Mouse (Mus musculus) limb, embryonic 11.5 days (tissue): ENCODE results near the gene Sox9. TPM values are rescaled to one million over a fixed set of nuclear protein-coding genes. Genes with fewer than 3 reads are reported as not detected.

Experiments
- ATAC-seq: fragments of 200-750 bp; cut with Nextera tagmentation; 2 replicates; pipeline ENCODE4 v1.8.0; 2017; ENCODE audit warnings: low read depth; ENCODE audit not compliant: insufficient number of reproducible peaks, low FRiP score, low TSS enrichment
- DNase-seq: peaks from one replicate; pipeline ENCODE4 v3.0.0-alpha.2; 2015; ENCODE audit warnings: low spot score
- H3K27ac ChIP-seq: fragments of 300-500 bp; sonication (generic); replicated peaks from 2 replicates; pipeline ENCODE4 v1.5.1; 2014; ENCODE audit warnings: low read depth, mild to moderate bottlenecking, low read length
- H3K27me3 ChIP-seq: fragments of 300-500 bp; sonication (generic); 2 replicates; pipeline ENCODE4 v1.6.1; 2014; ENCODE audit warnings: mild to moderate bottlenecking, low read length, mixed read lengths; ENCODE audit not compliant: control insufficient read depth, insufficient read depth
- H3K36me3 ChIP-seq: fragments of 300-500 bp; sonication (generic); 2 replicates; pipeline ENCODE4 v1.6.1; 2014; ENCODE audit warnings: mild to moderate bottlenecking, low read length, moderate library complexity, mixed read lengths; ENCODE audit not compliant: control insufficient read depth, insufficient read depth
- H3K4me1 ChIP-seq: fragments of 300-500 bp; sonication (generic); 2 replicates; pipeline ENCODE4 v1.6.1; 2014; ENCODE audit warnings: low read length, mixed read lengths; ENCODE audit not compliant: control insufficient read depth, insufficient read depth
- H3K4me2 ChIP-seq: fragments of 300-500 bp; sonication (generic); 2 replicates; pipeline ENCODE4 v1.6.1; 2014; ENCODE audit warnings: low read depth, mild to moderate bottlenecking, moderate library complexity; ENCODE audit not compliant: severe bottlenecking
- H3K4me3 ChIP-seq: fragments of 300-500 bp; sonication (generic); 2 replicates; pipeline ENCODE4 v1.5.1; 2014; ENCODE audit warnings: low read depth, low read length
- H3K9ac ChIP-seq: fragments of 300-500 bp; sonication (generic); 2 replicates; pipeline ENCODE4 v1.6.1; 2014; ENCODE audit warnings: mild to moderate bottlenecking, low read length
- H3K9me3 ChIP-seq: fragments of 300-500 bp; sonication (generic); 2 replicates; pipeline ENCODE4 v1.6.1; 2016; ENCODE audit warnings: low read length; ENCODE audit not compliant: control insufficient read depth
- WGBS: fragments of 180-500 bp; shearing (Covaris S2); extraction: QIAGEN DNeasy Blood & Tissue Kit; methylation state at CpG from one replicate; pipeline ENCODE4 v1.1.7; 2014; 5-methylcytosine and 5-hydroxymethylcytosine counted together
- polyA plus RNA-seq: library from polyadenylated mRNA; unstranded; fragments of >200 nt; fragmentation: Nextera tagmentation; extraction: Ambion mirVana; gene quantifications from 2 replicates; pipeline ENCODE4 v1.2.1, GENCODE M21; 2014

Sox9 gene
- polyA plus RNA-seq, 1 experiment from 2014 or later = 215 TPM

DNA sequence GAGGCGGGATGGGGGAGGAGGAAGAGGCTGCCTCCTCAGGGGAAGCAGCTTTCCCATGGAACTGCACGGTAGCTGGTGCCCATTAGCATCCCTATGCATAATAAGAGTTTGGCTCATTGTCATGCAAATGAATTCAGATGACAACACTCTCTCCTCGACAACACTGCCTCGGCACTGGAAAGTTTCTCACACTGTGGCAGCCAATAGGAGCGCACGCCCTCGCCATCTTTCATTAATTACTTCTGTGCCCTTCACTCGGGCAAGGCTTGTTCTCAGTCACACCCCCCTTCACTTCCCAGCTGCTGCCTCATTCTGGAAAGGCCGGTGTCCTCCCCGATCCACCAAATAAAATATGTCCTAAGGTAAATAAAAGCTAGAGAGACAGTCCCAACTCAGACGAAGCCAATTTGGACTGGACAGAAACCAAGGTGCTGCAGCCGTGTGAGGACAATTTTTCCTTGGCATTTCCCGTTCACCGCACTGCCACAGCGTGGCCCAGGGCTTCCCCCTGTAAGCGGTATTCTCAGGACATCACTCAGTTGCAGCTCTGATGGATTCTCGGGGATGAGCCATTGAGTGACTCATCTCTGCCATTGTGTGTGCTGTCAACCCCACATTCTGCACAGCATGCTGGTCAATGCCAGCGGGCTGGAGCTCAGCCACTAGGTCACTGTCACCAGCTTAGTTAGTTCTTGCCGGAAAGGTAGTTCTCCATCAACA is 29.3 kb downstream of the Sox9 start:
- ATAC-seq (no peak), DNase-seq (peak; percentile 49)
- Histone ChIP-seq H3K27ac (no peak overlapping the region), H3K4me2 (peak overlapping the region; percentile 51), H3K4me1 (peaks cover 11% of the 10 kb centered on the region), H3K36me3 (no peaks in the 10 kb centered on the region), H3K9me3 (no peaks in the 10 kb centered on the region), H3K4me3 (peak overlapping the region; percentile 22), H3K27me3 (no peaks in the 10 kb centered on the region), H3K9ac (no peak overlapping the region)
- WGBS = 7% methylated on average over 19 of the region's 19 CpGs

DNA sequence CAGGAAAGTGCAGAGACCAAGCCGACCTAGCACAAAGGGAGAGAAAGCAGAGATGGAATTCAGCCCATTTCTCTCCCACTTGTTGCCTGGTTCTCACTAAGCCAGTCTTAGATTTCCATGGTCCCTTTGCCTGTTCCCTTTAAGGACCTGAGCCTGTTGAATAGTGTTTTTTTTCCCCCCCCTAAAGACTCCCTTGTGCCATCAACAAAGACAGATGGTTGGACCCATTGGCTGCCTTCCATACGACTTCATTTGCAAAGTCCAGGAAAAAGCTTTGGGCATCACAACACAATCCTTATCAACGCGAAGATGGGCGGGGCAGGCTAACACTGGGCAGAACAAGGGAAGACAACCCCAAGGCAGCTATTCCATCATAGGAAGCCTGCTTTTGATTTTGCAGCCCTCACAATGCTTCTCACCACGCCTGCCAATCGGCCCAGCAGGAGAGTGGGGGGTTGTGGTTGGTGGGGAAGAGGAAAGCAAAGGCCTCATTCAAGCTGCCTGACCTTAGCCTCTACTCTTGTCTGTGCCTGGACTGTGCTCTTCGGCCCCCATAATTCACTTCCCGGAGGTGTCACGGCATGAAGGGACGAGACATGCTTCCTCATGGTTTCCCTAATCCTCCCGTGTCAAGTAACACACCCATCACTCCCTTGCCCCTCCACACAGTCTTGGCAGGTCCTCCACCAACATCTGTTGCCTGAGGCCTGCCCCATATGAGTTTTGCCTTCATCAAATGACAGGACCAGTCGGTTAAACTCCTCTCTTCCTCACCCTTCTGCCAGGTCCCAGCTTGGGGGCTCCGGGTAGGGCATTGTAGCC is 36.0 kb downstream of the Sox9 start:
- H3K36me3 ChIP-seq = no peaks in the 10 kb centered on the region
- no peaks in the 10 kb centered on the region for H3K27me3 ChIP-seq
- no peaks in the 10 kb centered on the region for H3K4me1 ChIP-seq
- ATAC-seq (no peak), DNase-seq (no peak)
- H3K9ac ChIP-seq = no peak overlapping the region
- H3K4me2 ChIP-seq = no peak overlapping the region
- no peak overlapping the region for H3K4me3 ChIP-seq
- no peak overlapping the region for H3K27ac ChIP-seq
- no peaks in the 10 kb centered on the region for H3K9me3 ChIP-seq
- 43% methylated on average over 14 of the region's 14 CpGs for WGBS

DNA sequence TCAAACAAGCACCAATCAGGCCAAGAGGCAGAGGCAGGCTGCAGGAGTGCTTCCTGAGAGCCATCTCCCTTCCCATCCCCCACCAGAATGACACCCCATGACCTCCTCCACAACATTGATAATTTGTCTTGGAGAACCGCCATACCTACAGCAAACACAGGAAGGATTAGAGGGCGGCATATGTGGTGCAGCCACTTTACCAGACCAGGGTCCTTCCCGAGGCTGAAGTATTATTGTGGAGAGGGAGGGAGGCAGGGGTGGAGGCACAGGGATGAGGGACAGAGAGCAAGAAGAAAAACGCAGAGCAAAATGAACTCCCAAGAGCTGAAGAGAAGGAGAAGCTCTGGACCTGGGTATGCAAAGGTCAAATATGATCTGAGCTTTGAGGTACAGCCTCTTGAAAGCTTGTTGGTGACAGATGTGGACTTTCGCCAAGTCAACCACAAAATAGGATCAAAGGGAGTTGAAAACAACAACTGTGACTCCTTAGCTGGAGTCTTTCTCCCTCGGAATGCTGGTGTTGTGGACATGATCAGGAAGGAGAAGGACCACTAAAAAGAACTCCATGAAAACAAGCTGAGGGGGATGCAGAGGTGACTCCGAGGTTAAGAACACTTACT is 36.7 kb downstream of the Sox9 start:
- WGBS = 54% methylated on average over 7 of the region's 7 CpGs
- ATAC-seq = no peak

DNA sequence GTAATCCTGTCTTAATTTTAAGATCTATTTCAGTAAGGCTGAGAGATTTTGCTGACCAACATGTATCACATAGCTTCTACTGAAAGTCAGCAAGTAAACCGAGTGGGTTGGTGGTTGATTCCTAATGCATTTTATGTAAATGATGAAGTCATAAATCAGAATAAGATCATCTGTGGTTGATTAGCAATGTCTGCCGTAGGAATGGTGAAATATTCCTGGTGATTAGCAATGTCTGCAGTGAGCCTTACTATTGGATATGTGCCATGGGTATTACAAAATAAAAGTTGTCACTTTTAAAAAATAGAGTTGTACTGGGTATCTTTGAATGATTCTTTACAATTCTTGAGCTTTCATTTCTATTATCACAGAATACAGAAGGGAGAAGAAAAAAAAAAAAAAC is 39.5 kb downstream of the Sox9 start:
- no peak overlapping the region for H3K4me3 ChIP-seq
- ATAC-seq (no peak), DNase-seq (no peak)
- no peak overlapping the region for H3K27ac ChIP-seq
- H3K9me3 ChIP-seq = no peaks in the 10 kb centered on the region
- H3K27me3 ChIP-seq = no peaks in the 10 kb centered on the region
- H3K9ac ChIP-seq = no peak overlapping the region
- H3K36me3 ChIP-seq = no peaks in the 10 kb centered on the region
- no peak overlapping the region for H3K4me2 ChIP-seq
- no peaks in the 10 kb centered on the region for H3K4me1 ChIP-seq
- WGBS = 54% methylated on average over 2 of the region's 2 CpGs

More for the DNA sequence above, 36.7 kb downstream of the Sox9 start:
- H3K4me2 ChIP-seq = no peak overlapping the region
- no peaks in the 10 kb centered on the region for H3K36me3 ChIP-seq
- no peaks in the 10 kb centered on the region for H3K27me3 ChIP-seq
- no peak for DNase-seq
- no peak overlapping the region for H3K27ac ChIP-seq
- H3K4me3 ChIP-seq = no peak overlapping the region
- H3K9me3 ChIP-seq = no peaks in the 10 kb centered on the region
- no peak overlapping the region for H3K9ac ChIP-seq
- H3K4me1 ChIP-seq = no peaks in the 10 kb centered on the region

DNA sequence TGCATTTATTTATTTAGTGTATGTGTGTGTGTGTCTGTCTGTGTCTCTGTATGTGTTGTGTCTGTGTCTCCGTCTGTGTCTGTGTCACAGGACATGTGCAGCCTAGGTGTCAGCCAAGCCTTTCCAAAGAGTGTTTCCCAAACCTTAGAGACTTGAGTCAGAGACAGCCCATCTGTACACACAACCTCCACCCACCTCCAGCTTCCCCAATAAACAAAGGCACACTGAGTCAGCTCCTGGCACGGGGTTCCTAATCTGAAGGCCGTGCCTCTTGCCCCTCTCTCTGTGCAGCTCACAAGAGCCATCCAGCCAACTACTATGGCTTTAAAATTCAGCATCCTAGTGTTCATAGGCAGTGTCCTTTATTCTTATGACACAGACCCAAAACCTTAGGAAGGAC is 42.1 kb downstream of the Sox9 start:
- Histone ChIP-seq H3K9me3 (no peaks in the 10 kb centered on the region), H3K36me3 (no peaks in the 10 kb centered on the region), H3K4me1 (0 out of 2 replicates have a peak, but pooled peaks cover 3% of the 10 kb centered on the region), H3K27ac (no peak overlapping the region), H3K4me3 (no peak overlapping the region), H3K27me3 (no peaks in the 10 kb centered on the region), H3K4me2 (no peak overlapping the region), H3K9ac (no peak overlapping the region)
- DNase-seq = no peak
- ATAC-seq = no peak
- 43% methylated on average over 3 of the region's 3 CpGs for WGBS

DNA sequence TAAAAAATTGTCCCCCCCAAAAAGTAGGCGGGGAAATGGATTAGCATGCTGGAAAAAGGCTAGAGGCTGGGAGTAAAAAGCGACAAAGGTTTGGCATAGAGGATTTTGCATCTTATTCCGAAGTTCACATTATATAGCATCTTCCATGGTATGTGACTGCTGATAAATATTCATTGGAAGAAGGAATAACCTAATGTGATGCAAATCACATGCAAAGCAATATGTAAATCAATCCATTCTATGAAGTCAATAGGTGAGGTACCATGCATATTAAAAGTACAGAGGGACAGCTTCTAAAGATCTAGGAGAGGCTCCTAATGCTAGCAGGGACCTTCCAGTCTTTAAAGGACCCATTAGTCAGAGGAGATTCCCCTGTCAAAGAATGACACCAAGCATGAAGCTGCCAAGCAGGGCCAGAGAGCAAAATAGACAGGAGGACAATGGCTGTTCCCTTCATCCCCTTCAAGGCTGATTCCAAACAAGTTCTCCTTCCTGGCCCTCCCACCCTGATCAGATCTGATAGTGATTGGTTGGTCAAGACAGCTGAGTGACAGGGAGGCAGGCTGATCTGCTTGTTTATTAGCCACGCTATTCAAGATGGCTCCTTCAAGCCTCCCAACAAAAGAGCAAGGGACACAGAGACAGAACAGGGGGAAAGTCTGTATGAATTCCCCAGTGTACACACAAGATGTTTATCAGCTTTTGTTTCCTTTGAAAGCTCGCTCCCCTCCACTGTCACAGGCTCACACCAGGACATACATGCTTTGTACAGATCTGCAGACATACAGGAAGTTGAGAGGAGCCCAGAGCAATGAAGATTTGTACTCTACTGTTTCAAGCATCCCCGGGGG is 44.4 kb downstream of the Sox9 start:
- DNase-seq (no peak), ATAC-seq (no peak)
- WGBS = 73% methylated on average over 6 of the region's 6 CpGs

DNA sequence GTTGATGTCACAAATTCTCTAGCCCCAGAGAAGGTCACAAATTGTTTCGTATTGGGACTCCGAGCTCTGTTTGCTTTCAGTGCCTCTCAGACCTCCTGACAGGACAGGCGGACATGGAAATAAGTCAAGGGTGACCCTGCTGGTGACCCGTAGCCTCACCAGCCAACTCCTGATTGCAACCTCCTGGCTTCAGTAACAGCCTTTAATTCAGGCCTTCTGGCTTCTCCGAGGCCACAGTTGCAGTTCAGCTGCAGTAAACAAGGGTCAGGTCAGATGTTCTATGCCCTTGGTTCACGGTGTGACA is 45.0 kb downstream of the Sox9 start:
- Histone ChIP-seq H3K4me1 (0 out of 2 replicates have a peak, but pooled peaks cover 3% of the 10 kb centered on the region), H3K36me3 (no peaks in the 10 kb centered on the region), H3K9ac (no peak overlapping the region), H3K27me3 (no peaks in the 10 kb centered on the region), H3K4me3 (no peak overlapping the region), H3K9me3 (no peaks in the 10 kb centered on the region), H3K27ac (no peak overlapping the region), H3K4me2 (0 out of 2 replicates have a peak overlapping the region, but pooled peaks have one; percentile 8)
- DNase-seq (peak; percentile 35), ATAC-seq (no peak)
- WGBS = 14% methylated on average over 6 of the region's 6 CpGs

More for the DNA sequence above, 44.4 kb downstream of the Sox9 start:
- Histone ChIP-seq H3K4me1 (0 out of 2 replicates have a peak, but pooled peaks cover 3% of the 10 kb centered on the region), H3K36me3 (no peaks in the 10 kb centered on the region), H3K9ac (no peak overlapping the region), H3K27ac (no peak overlapping the region), H3K9me3 (no peaks in the 10 kb centered on the region), H3K4me3 (no peak overlapping the region), H3K27me3 (no peaks in the 10 kb centered on the region), H3K4me2 (no peak overlapping the region)
